Mouse (Mus musculus): Measurements from ENCODE around the gene Eef1akmt1. TPM values are rescaled to one million over a fixed set of nuclear protein-coding genes. Genes with fewer than 3 reads are reported as not detected.

The Eef1akmt1 gene
- total RNA-seq, 2 experiments from 2014 or later: 23.2 to 24.2 TPM

GRCm38 (mm10) chr14:57547062-57547461 lies 24.4 kb downstream of the Eef1akmt1 start:
- no peak for DNase-seq

- no peak for DNase-seq
Observed at GRCm38 (mm10) chr14:57546557-57547021, 24.8 kb downstream of the Eef1akmt1 start.

GRCm38 (mm10) chr14:57546131-57546530 lies 25.3 kb downstream of the Eef1akmt1 start:
- no peak for DNase-seq

- DNase-seq: no peak
Observed at GRCm38 (mm10) chr14:57545526-57545925, 25.9 kb downstream of the Eef1akmt1 start.

- DNase-seq: no peak
Observed at GRCm38 (mm10) chr14:57543420-57544039, 27.9 kb downstream of the Eef1akmt1 start.

- DNase-seq: no peak
Observed at GRCm38 (mm10) chr14:57542231-57542630, 29.2 kb downstream of the Eef1akmt1 start.

GRCm38 (mm10) chr14:57540683-57541082 lies 30.7 kb downstream of the Eef1akmt1 start:
- DNase-seq: no peak

- peak; percentile 24 for DNase-seq
Observed at GRCm38 (mm10) chr14:57537261-57538015, 34.0 kb downstream of the Eef1akmt1 start.

GRCm38 (mm10) chr14:57536820-57537219 lies 34.6 kb downstream of the Eef1akmt1 start:
- no peak for DNase-seq

- DNase-seq: no peak
Observed at GRCm38 (mm10) chr14:57535646-57536045, 35.8 kb downstream of the Eef1akmt1 start.

GRCm38 (mm10) chr14:57534961-57535360 lies 36.5 kb downstream of the Eef1akmt1 start:
- DNase-seq: peak; percentile 76

GRCm38 (mm10) chr14:57534346-57534745 lies 37.1 kb downstream of the Eef1akmt1 start:
- DNase-seq: no peak

- DNase-seq: no peak
Observed at GRCm38 (mm10) chr14:57533841-57534240, 37.6 kb downstream of the Eef1akmt1 start.

GRCm38 (mm10) chr14:57533214-57533613 lies 38.2 kb downstream of the Eef1akmt1 start:
- DNase-seq: peak; percentile 33

- no peak for DNase-seq
Observed at GRCm38 (mm10) chr14:57532577-57532976, 38.8 kb downstream of the Eef1akmt1 start.

- no peak for DNase-seq
Observed at GRCm38 (mm10) chr14:57529786-57530515, 41.5 kb downstream of the Eef1akmt1 start.

GRCm38 (mm10) chr14:57529086-57529785 lies 42.2 kb downstream of the Eef1akmt1 start:
- DNase-seq: peak; percentile 63

- DNase-seq: no peak
Observed at GRCm38 (mm10) chr14:57527598-57527997, 43.8 kb downstream of the Eef1akmt1 start.

- no peak for DNase-seq
Observed at GRCm38 (mm10) chr14:57527122-57527521, 44.3 kb downstream of the Eef1akmt1 start.

- DNase-seq: no peak
Observed at GRCm38 (mm10) chr14:57526050-57526623, 45.3 kb downstream of the Eef1akmt1 start.

GRCm38 (mm10) chr14:57525388-57526049 lies 45.9 kb downstream of the Eef1akmt1 start:
- peak; percentile 60 for DNase-seq

All from gastrocnemius, postnatal 25 days (tissue).